Mouse (Mus musculus) testis, adult 2 months (tissue): ENCODE data around the gene Olfr1259.

Experiments
- CTCF ChIP-seq: fragments of 200-500 bp; IDR thresholded peaks from 2 replicates; pipeline ENCODE4 v1.5.1; 2012; ENCODE audit warnings: low read depth, mild to moderate bottlenecking, inconsistent platforms, low read length, moderate library complexity; ENCODE audit not compliant: control insufficient read depth, insufficient read depth, insufficient replicate concordance
- POLR2A ChIP-seq: fragments of 200-500 bp; IDR thresholded peaks from 2 replicates; pipeline ENCODE4 v1.6.1; 2012; ENCODE audit warnings: low read depth, mild to moderate bottlenecking, inconsistent platforms, low read length, moderate library complexity; ENCODE audit not compliant: control insufficient read depth

DNA sequence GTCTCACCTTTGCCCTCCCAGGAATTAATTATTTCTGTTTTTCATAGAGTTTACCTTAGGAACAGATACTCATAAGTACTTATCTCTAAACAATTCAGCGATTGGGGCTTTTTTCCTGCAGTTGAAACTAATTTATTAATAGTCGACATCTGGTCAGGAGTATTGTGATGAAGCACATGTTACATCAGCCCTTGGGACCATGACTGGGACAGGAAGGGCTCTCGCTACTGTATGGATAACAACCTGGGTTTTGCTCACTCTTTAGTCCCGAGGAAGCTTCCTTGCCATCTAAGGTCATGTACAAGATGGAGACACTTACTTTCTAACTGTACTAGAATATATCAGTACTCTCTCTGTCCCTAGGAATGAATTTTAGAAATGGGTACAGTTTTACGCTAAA is at the start of gene Olfr1259:
- TF ChIP-seq CTCF: no peak
- no peak for TF ChIP-seq POLR2A
